Mouse (Mus musculus): ENCODE measurements at regions not wholly inside any gene's neighbourhood (a gene's known extent, or its start where the extent isn't known, plus 50 kb on each side); places are given as distances from the start of the nearest gene placed in this dataset.
A peak's percentile ranks its signal among the peaks of the same experiment; 100 is the strongest.

- DNase-seq (ENCODE audit: low read depth, low spot score), result no peak
Measured at GRCm38 (mm10) chr8:40186715-40187583, 487.9 kb upstream of the Adam24 start.

- DNase-seq (ENCODE audit: low read depth, low spot score), result peak; percentile 10
Measured at GRCm38 (mm10) chr8:40187584-40187934, 487.3 kb upstream of the Adam24 start.

GRCm38 (mm10) chr8:40192266-40192665, 482.6 kb upstream of the Adam24 start:
- DNase-seq (ENCODE audit: low read depth, low spot score), result no peak

GRCm38 (mm10) chr8:40193148-40193547, 481.7 kb upstream of the Adam24 start:
- no peak for DNase-seq (ENCODE audit: low read depth, low spot score)

- DNase-seq (ENCODE audit: low read depth, low spot score), result no peak
Measured at GRCm38 (mm10) chr8:40210871-40211270, 464.0 kb upstream of the Adam24 start.

GRCm38 (mm10) chr8:40223521-40223920, 451.4 kb upstream of the Adam24 start:
- DNase-seq (ENCODE audit: low read depth, low spot score), result no peak

GRCm38 (mm10) chr8:40227262-40227661, 447.6 kb upstream of the Adam24 start:
- no peak for DNase-seq (ENCODE audit: low read depth, low spot score)
